Mouse (Mus musculus) subcutaneous adipose tissue, adult 2 months (tissue): ENCODE results near the gene Insig1. TPM values are rescaled to one million over a fixed set of nuclear protein-coding genes. Genes with fewer than 3 reads are reported as not detected.

Experiments
- polyA plus RNA-seq: library from polyadenylated mRNA; depleted of rRNA; stranded (reverse); fragments of >200 nt; gene quantifications from 2 replicates; pipeline ENCODE4 v1.2.3, GENCODE M21; 2012; ENCODE audit warnings: low replicate concordance; rRNA removed

Gene Insig1
- 254 and 509 TPM in 2 replicates for polyA plus RNA-seq

GRCm38 (mm10) chr5:28070828-28071455 lies at the start of gene Insig1:
Gene Insig1 (plus strand): TSS chr5:28071363.

Other genes with a start within 250 kb of the Insig1 start
- gene Htr5a, start 229.2 kb upstream of the Insig1 start, polyA plus RNA-seq: not detected in 2 replicates
- gene En2, start 94.3 kb downstream of the Insig1 start, polyA plus RNA-seq: 0.03 and 0.12 TPM in 2 replicates
- 0.10 TPM in 1 of 2 replicates, not detected in the other for gene Cnpy1, start 174.4 kb downstream of the Insig1 start, polyA plus RNA-seq
- gene Rbm33, start 245.8 kb downstream of the Insig1 start, polyA plus RNA-seq: 17.5 and 26.0 TPM in 2 replicates